26 mouse cellular contexts compared by ENCODE assay signal in the genomic region with DNA sequence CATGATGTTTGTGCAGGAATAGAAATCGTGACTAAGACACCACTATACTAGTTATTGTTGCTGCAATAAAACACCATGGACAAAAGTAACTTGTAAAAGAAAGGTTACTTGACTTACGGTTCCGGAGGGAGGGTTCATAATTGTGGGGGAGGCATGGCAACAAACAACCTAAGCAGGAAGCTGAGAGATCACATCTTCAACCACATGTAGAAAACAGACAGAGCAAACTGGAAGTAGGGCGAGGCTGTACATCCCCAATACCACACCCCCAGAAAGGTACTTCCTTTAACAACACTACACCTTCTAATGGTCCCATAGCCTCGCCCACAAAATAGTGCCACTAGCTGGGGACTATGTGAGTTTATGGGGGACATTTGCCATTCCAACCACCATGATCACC. TPM values are rescaled to one million over a fixed set of nuclear protein-coding genes. Genes with fewer than 3 reads are reported as not detected.
DNase-seq lines count a peak whose midpoint lies in the region; ATAC-seq and TF ChIP-seq lines count a peak whose summit lies in the region.
"Had no signal": no experiment of that assay in that cellular context is flagged by ENCODE, and none has a peak within 500 bp of the region (broad histone marks: within the 10 kb centered on the region; RNA-seq: fewer than 3 reads in every experiment).

No protein-coding gene starts in this region.

- H3K4me1 ChIP-seq in spleen, adult 2 months (ENCODE audit: control insufficient read depth, insufficient read depth, insufficient read length) = peaks cover 6% of the 10 kb centered on the region; the same call in 1 of the 2 replicates
- H3K4me1 ChIP-seq in liver, embryonic 12.5 days = no peaks in the 10 kb centered on the region
- no peaks in the 10 kb centered on the region for H3K4me1 ChIP-seq in forebrain, embryonic 13.5 days
- H3K4me1 ChIP-seq: forebrain, embryonic 12.5 days; heart, embryonic 10.5 days; hindbrain, embryonic 12.5 days; midbrain, embryonic 15.5 days; neural tube, embryonic 12.5 days had no signal

- peaks cover 3% of the 10 kb centered on the region for H3K36me3 ChIP-seq in spleen, adult 2 months (ENCODE audit: control insufficient read depth, insufficient read depth, low read length)
- H3K36me3 ChIP-seq in liver, embryonic 12.5 days = peaks cover 11% of the 10 kb centered on the region
- peaks cover 11% of the 10 kb centered on the region for H3K36me3 ChIP-seq in forebrain, embryonic 13.5 days (ENCODE audit: poor library complexity, severe bottlenecking)
- H3K36me3 ChIP-seq: midbrain, embryonic 15.5 days had no signal

- H3K9ac ChIP-seq in liver, embryonic 12.5 days = no peak overlapping the region
- no peak overlapping the region for H3K9ac ChIP-seq in forebrain, embryonic 13.5 days
- H3K9ac ChIP-seq: forebrain, embryonic 12.5 days; hindbrain, embryonic 12.5 days; limb, embryonic 13.5 days; liver, postnatal 0 days; midbrain, embryonic 15.5 days; neural tube, embryonic 12.5 days had no signal

- H3K27me3 ChIP-seq in spleen, adult 2 months (ENCODE audit: control insufficient read depth, insufficient read depth, low read length) = no peaks in the 10 kb centered on the region
- no peaks in the 10 kb centered on the region for H3K27me3 ChIP-seq in liver, embryonic 12.5 days (replicated peaks)
- no peaks in the 10 kb centered on the region for H3K27me3 ChIP-seq in forebrain, embryonic 13.5 days
- H3K27me3 ChIP-seq: forebrain, embryonic 12.5 days; hindbrain, embryonic 12.5 days; limb, embryonic 13.5 days; midbrain, embryonic 15.5 days; neural tube, embryonic 12.5 days had no signal

- no peak for TF ChIP-seq CTCF in spleen, adult 2 months (IDR thresholded peaks at IDR 0.05; ENCODE audit: extremely low read depth, insufficient read depth, insufficient read length, insufficient replicate concordance)

- peak overlapping the region; percentile 14; the same call in 1 of the 2 replicates for H3K27ac ChIP-seq in spleen, adult 2 months (ENCODE audit: insufficient read depth, low read length)
- H3K27ac ChIP-seq in liver, embryonic 12.5 days = no peak overlapping the region
- no peak overlapping the region for H3K27ac ChIP-seq in forebrain, embryonic 13.5 days
- H3K27ac ChIP-seq: forebrain, embryonic 12.5 days; heart, embryonic 10.5 days; hindbrain, embryonic 12.5 days; limb, embryonic 13.5 days; macrophage; midbrain, embryonic 15.5 days; neural tube, embryonic 12.5 days had no signal

- no peak for TF ChIP-seq POLR2A in spleen, adult 2 months (IDR thresholded peaks at IDR 0.05; ENCODE audit: low read depth, low read length)

- no peak overlapping the region for H3K4me3 ChIP-seq in spleen, adult 2 months (ENCODE audit: extremely low read depth, insufficient read depth, insufficient read length)
- no peak overlapping the region for H3K4me3 ChIP-seq in liver, embryonic 12.5 days
- H3K4me3 ChIP-seq in forebrain, embryonic 13.5 days = no peak overlapping the region
- H3K4me3 ChIP-seq: erythroblast, embryonic 14.5 days; forebrain, embryonic 12.5 days; heart, embryonic 10.5 days; hindbrain, embryonic 12.5 days; limb, embryonic 13.5 days; midbrain, embryonic 15.5 days; neural tube, embryonic 12.5 days had no signal

- no peak overlapping the region for H3K4me2 ChIP-seq in liver, embryonic 12.5 days
- H3K4me2 ChIP-seq in forebrain, embryonic 13.5 days = no peak overlapping the region
- H3K4me2 ChIP-seq: forebrain, embryonic 12.5 days; hindbrain, embryonic 12.5 days; limb, embryonic 13.5 days; liver, embryonic 11.5 days; midbrain, embryonic 15.5 days; neural tube, embryonic 12.5 days had no signal

- no peak for DNase-seq in spleen, adult 2 months (ENCODE audit: low read depth in 1 of 2, low spot score in 2 of 2)
- no peak for DNase-seq in spleen, postnatal 14 days (ENCODE audit: low spot score in 2 of 2)
- no peak for DNase-seq in embryo, embryonic 9.5 days (ENCODE audit: extremely low spot score)
- DNase-seq: adrenal gland, postnatal 25 days; cerebellum, adult 11-12 months; cerebellum, adult 9-11 months; gastrocnemius, postnatal 14 days; heart, postnatal 36 days; kidney, adult 11 months; kidney, postnatal 14 days; liver, postnatal 0 days; thymus, postnatal 25 days had no signal

- ATAC-seq in activated CD4-positive, CD25-positive, alpha-beta regulatory T cell, adult 4 months = peak; percentile 98
- peak; percentile 64 for ATAC-seq in megakaryocyte, adult 5-6 weeks (ENCODE audit: poor library complexity, severe bottlenecking)
- no peak for ATAC-seq in liver, embryonic 12.5 days
- no peak for ATAC-seq in forebrain, embryonic 13.5 days
- ATAC-seq: liver, postnatal 0 days; midbrain, embryonic 15.5 days had no signal

- 74% methylated on average over 5 of the region's 5 CpGs for WGBS in spleen, adult 2 months
- WGBS in liver, embryonic 12.5 days (ENCODE audit: insufficient replicate concordance) = 71% methylated on average over 5 of the region's 5 CpGs
- 95% methylated on average over 5 of the region's 5 CpGs for WGBS in forebrain, embryonic 13.5 days

- no peaks in the 10 kb centered on the region for H3K9me3 ChIP-seq in liver, embryonic 12.5 days (replicated peaks)
- no peaks in the 10 kb centered on the region for H3K9me3 ChIP-seq in forebrain, embryonic 13.5 days (replicated peaks)
- H3K9me3 ChIP-seq: forebrain, embryonic 12.5 days; G1E; heart, embryonic 10.5 days; hindbrain, embryonic 12.5 days; limb, embryonic 13.5 days; midbrain, embryonic 15.5 days; neural tube, embryonic 12.5 days had no signal

RNA-seq across cellular contexts. Expression of a gene that starts 29.4 kb away (rescaled TPM):
- polyA plus RNA-seq in spleen, adult 2 months (2012; rRNA removed) = 2.5 and 2.9 TPM in 2 replicates
- polyA plus RNA-seq in activated CD4-positive, CD25-positive, alpha-beta regulatory T cell, adult 4 months (2017; shearing (Covaris generic)) = 10 to 100 TPM; 20.3 to 25.6 TPM
- total RNA-seq in megakaryocyte, adult 5-6 weeks (2015) = 35.5 and 45.8 TPM in 2 replicates
- total RNA-seq in megakaryocyte, adult 5-6 weeks (2017) = 20.9 and 22.2 TPM in 2 replicates
- 13.7 and 15.1 TPM in 2 replicates for polyA plus RNA-seq in liver, embryonic 12.5 days (2016; fragmentation: Nextera tagmentation; extraction: Ambion mirVana)
- polyA plus RNA-seq in forebrain, embryonic 13.5 days (2015; fragmentation: Nextera tagmentation; extraction: Ambion mirVana) = 24.1 TPM in 2 replicates

RNA-seq across cellular contexts. Expression of a gene that starts 51.1 kb away (rescaled TPM):
- polyA plus RNA-seq in spleen, adult 2 months (2012; rRNA removed) = 0.67 and 0.69 TPM in 2 replicates
- 1 to 10 TPM; 8.9 to 9.8 TPM for polyA plus RNA-seq in activated CD4-positive, CD25-positive, alpha-beta regulatory T cell, adult 4 months (2017; shearing (Covaris generic))
- total RNA-seq in megakaryocyte, adult 5-6 weeks (2015) = 19.2 and 21.1 TPM in 2 replicates
- 10.8 and 14.1 TPM in 2 replicates for total RNA-seq in megakaryocyte, adult 5-6 weeks (2017)
- polyA plus RNA-seq in liver, embryonic 12.5 days (2016; fragmentation: Nextera tagmentation; extraction: Ambion mirVana) = 5.0 and 5.4 TPM in 2 replicates
- 5.1 and 5.9 TPM in 2 replicates for polyA plus RNA-seq in forebrain, embryonic 13.5 days (2015; fragmentation: Nextera tagmentation; extraction: Ambion mirVana)

RNA-seq across cellular contexts. Expression of a gene that starts 51.4 kb away (rescaled TPM):
- 6.9 and 7.3 TPM in 2 replicates for polyA plus RNA-seq in spleen, adult 2 months (2012; rRNA removed)
- polyA plus RNA-seq in activated CD4-positive, CD25-positive, alpha-beta regulatory T cell, adult 4 months (2017; shearing (Covaris generic)) = 10 to 100 TPM; 45.1 to 53.3 TPM
- 111 and 133 TPM in 2 replicates for total RNA-seq in megakaryocyte, adult 5-6 weeks (2015)
- 103 and 104 TPM in 2 replicates for total RNA-seq in megakaryocyte, adult 5-6 weeks (2017)
- 40.1 and 42.4 TPM in 2 replicates for polyA plus RNA-seq in liver, embryonic 12.5 days (2016; fragmentation: Nextera tagmentation; extraction: Ambion mirVana)
- 80.3 and 83.3 TPM in 2 replicates for polyA plus RNA-seq in forebrain, embryonic 13.5 days (2015; fragmentation: Nextera tagmentation; extraction: Ambion mirVana)

Comparison
In these comparisons a context has a peak if more than half of its experiments do, and no peak if none do; other contexts are left out.
1. ATAC-seq: peak in activated CD4-positive, CD25-positive, alpha-beta regulatory T cell, adult 4 months (single experiment) and megakaryocyte, adult 5-6 weeks (single experiment); none in liver, embryonic 12.5 days (single experiment) and forebrain, embryonic 13.5 days (single experiment).